Mouse (Mus musculus) stomach, embryonic 16.5 days (tissue): ENCODE measurements around the gene Caln1. TPM values are rescaled to one million over a fixed set of nuclear protein-coding genes. Genes with fewer than 3 reads are reported as not detected.

Source experiments
- ATAC-seq: fragments of 200-750 bp; cut with Nextera tagmentation; 2 replicates; pipeline ENCODE4 v1.8.0; 2017; ENCODE audit warnings: moderate number of reproducible peaks, moderate TSS enrichment; ENCODE audit not compliant: insufficient read depth, low FRiP score
- H3K27ac ChIP-seq: fragments of 300-500 bp; sonication (generic); 2 replicates; pipeline ENCODE4 v1.5.1; 2014; ENCODE audit warnings: low read length
- H3K27me3 ChIP-seq: fragments of 300-500 bp; sonication (generic); 2 replicates; pipeline ENCODE4 v1.6.1; 2014; ENCODE audit warnings: low read length, control low read depth, mixed read lengths; ENCODE audit not compliant: control insufficient read depth, insufficient read depth
- H3K36me3 ChIP-seq: fragments of 300-500 bp; sonication (generic); 2 replicates; pipeline ENCODE4 v1.6.1; 2014; ENCODE audit warnings: low read length; ENCODE audit not compliant: control insufficient read depth, insufficient read depth
- H3K4me1 ChIP-seq: fragments of 300-500 bp; sonication (generic); 2 replicates; pipeline ENCODE4 v1.6.1; 2014; ENCODE audit warnings: low read length, control low read depth, mixed read lengths; ENCODE audit not compliant: control insufficient read depth, insufficient read depth
- H3K4me2 ChIP-seq: fragments of 300-500 bp; sonication (generic); 2 replicates; pipeline ENCODE4 v1.6.1; 2014; ENCODE audit warnings: low read depth, low read length, mixed read lengths
- H3K4me3 ChIP-seq: fragments of 300-500 bp; sonication (generic); replicated peaks from 2 replicates; pipeline ENCODE4 v1.5.1; 2014; ENCODE audit warnings: mild to moderate bottlenecking, low read length
- H3K9ac ChIP-seq: fragments of 300-500 bp; sonication (generic); 2 replicates; pipeline ENCODE4 v1.6.1; 2014; ENCODE audit warnings: low read length
- H3K9me3 ChIP-seq: fragments of 300-500 bp; sonication (generic); replicated peaks from 2 replicates; pipeline ENCODE4 v1.6.1; 2016; ENCODE audit warnings: low read length, control low read depth; ENCODE audit not compliant: control insufficient read depth
- WGBS: fragments of 180-500 bp; shearing (Covaris S2); extraction: QIAGEN DNeasy Blood & Tissue Kit; methylation state at CpG from one replicate; pipeline ENCODE4 v1.1.7; 2014; 5-methylcytosine and 5-hydroxymethylcytosine counted together
- polyA plus RNA-seq: library from polyadenylated mRNA; unstranded; fragments of >200 nt; fragmentation: Nextera tagmentation; extraction: Ambion mirVana; gene quantifications from 2 replicates; pipeline ENCODE4 v1.2.1, GENCODE M21; 2015

Gene Caln1
- polyA plus RNA-seq, 1 experiment from 2014 or later = 0.23 TPM

DNA sequence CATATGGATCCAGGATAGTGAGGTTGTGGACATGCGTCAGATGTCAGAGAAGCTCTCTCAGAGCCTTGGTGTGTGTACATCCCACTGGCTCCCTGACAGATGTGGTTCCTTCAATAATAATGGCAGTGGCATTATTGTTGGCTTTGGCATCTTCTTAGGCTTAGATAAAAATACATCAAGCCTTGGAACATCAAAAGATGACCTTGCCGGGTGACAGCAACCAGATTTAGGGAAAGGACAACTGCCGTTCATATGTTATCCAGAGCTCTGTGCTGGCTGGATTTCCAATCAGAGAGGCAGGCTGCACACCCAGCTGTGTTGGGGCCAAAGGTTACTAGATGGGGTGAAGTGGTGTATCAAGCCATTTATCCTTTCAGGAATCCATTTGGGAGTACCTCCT, 6.2 kb downstream of the Caln1 start:
- Histone ChIP-seq H3K4me2 (no peak overlapping the region), H3K27ac (no peak overlapping the region), H3K27me3 (no peaks in the 10 kb centered on the region), H3K4me1 (no peaks in the 10 kb centered on the region), H3K36me3 (no peaks in the 10 kb centered on the region), H3K4me3 (no peak overlapping the region), H3K9me3 (no peaks in the 10 kb centered on the region), H3K9ac (no peak overlapping the region)
- no peak for ATAC-seq
- WGBS = 88% methylated on average over 3 of the region's 3 CpGs

DNA sequence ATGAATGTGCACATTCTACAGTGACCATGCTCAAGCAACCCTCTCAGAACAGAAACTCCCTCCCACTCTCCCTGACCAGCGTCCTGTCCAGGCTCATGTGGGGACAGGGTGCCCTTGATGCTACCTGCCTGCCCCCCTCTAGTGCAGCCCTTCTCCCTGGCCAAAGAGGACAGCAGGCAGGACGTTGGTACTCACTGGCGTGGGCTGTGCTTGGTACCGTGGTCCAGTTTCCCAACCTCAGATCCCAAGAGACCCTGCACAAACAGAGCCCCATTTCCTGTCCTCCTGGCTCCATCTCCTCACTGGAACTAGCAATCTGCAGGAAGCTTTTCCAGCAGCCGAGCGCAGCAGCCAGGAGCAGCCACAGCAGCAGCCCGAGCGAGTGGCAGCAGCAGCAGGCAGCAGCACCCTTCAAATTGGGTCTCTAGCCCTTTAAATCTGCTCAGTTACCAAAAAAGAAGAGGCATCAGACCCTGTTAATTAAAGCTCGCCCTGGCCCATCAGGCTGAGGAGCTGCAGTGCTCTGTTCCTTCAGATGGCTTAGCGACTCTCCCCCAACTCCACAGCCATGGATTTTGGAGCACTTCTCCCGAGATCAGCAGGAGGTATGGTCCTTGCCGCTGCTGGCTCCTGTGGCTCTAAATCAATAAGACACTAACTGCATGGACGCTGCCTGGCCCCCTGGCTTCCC, 15.1 kb downstream of the Caln1 start, which contains the start of gene A330070K13Rik:
Gene A330070K13Rik (minus strand): TSS at position 410 of the 691 bp plus-strand sequence.
- H3K4me2 ChIP-seq = no peak within 1 kb of the TSS
- H3K27me3 ChIP-seq = no peaks in the 10 kb centered on the region
- no peak for ATAC-seq
- 17% methylated on average over 13 of the region's 13 CpGs for WGBS
- no peak within 1 kb of the TSS for H3K4me3 ChIP-seq
- H3K27ac ChIP-seq = no peak within 1 kb of the TSS
- no peaks in the 10 kb centered on the region for H3K9me3 ChIP-seq
- no peaks in the 10 kb centered on the region for H3K4me1 ChIP-seq
- H3K9ac ChIP-seq = no peak within 1 kb of the TSS
- H3K36me3 ChIP-seq = no peaks in the 10 kb centered on the region

GRCm38 (mm10) chr5:130386418-130386817, 17.2 kb downstream of the Caln1 start:
- Histone ChIP-seq H3K27me3 (no peaks in the 10 kb centered on the region), H3K4me2 (no peak overlapping the region), H3K9ac (no peak overlapping the region), H3K4me3 (no peak overlapping the region), H3K27ac (no peak overlapping the region), H3K9me3 (no peaks in the 10 kb centered on the region), H3K36me3 (no peaks in the 10 kb centered on the region), H3K4me1 (no peaks in the 10 kb centered on the region)
- ATAC-seq = no peak
- 73% methylated on average over 7 of the region's 7 CpGs for WGBS

DNA sequence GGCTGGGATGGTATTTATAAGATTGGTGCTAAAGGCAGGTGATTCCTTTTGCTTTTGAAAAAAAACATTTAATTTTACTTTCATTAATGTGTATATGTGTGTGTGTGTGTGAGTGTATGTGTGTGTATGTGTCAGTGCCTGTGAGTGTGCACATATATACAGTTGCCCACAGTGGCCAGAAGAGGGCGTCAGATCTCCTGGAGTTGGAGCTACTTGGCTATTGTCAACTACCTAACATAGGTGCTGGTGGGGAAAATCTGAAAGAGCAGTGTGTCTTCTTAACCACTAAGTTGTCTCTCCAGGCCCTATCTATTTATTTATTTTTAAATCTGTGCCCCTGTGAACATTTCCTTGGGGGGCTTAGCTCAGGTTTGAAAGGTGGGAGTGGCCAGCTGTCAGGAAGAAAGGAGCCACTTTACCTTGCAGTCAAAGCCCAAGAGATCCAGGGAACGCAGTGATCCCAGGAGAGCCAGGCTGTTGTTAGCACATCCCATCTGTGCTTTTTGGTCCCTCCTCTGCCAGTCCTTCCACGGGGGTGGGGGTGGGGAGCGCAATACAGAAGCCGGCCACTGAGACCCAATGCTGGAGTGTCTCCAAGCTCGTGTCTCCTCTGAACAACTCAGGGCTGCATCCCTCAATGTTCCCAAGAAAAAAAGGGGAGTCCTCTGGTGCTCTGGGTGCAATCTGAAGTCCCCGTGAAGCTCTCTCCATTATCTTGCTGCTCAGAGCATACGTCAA, 24.5 kb downstream of the Caln1 start:
- no peak overlapping the region for H3K27ac ChIP-seq
- H3K9ac ChIP-seq = no peak overlapping the region
- no peak for ATAC-seq
- no peaks in the 10 kb centered on the region for H3K27me3 ChIP-seq
- WGBS = 49% methylated on average over 8 of the region's 8 CpGs
- no peaks in the 10 kb centered on the region for H3K4me1 ChIP-seq
- H3K9me3 ChIP-seq = no peaks in the 10 kb centered on the region
- no peak overlapping the region for H3K4me2 ChIP-seq
- H3K4me3 ChIP-seq = no peak overlapping the region
- H3K36me3 ChIP-seq = no peaks in the 10 kb centered on the region

DNA sequence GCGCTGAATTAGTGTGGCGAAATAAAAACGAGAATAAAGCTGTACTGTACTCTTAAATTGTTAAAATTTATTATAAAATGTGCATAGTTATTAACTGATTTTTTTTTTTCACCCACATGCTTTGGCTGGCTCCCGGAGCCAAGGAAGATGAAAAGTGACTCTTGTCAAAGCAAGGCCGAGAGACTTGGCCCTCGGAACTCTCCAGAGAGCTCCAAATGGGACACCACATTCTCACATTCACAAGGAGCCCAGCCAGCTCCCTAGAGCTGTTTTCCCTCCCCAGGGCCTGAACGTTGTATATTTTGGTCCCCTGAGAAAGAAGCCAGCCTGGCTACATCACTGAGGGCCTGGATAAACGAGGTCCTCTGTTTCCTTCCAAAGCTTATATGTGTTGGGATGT, 25.1 kb downstream of the Caln1 start:
- 65% methylated on average over 8 of the region's 8 CpGs for WGBS
- Histone ChIP-seq H3K9ac (no peak overlapping the region), H3K4me1 (no peaks in the 10 kb centered on the region), H3K9me3 (no peaks in the 10 kb centered on the region), H3K4me2 (no peak overlapping the region), H3K27ac (no peak overlapping the region), H3K36me3 (no peaks in the 10 kb centered on the region), H3K27me3 (no peaks in the 10 kb centered on the region), H3K4me3 (no peak overlapping the region)
- no peak for ATAC-seq

GRCm38 (mm10) chr5:130395142-130395541, 25.9 kb downstream of the Caln1 start:
- no peak for ATAC-seq
- H3K27ac ChIP-seq = no peak overlapping the region
- WGBS = 67% methylated on average over 6 of the region's 6 CpGs
- H3K9ac ChIP-seq = no peak overlapping the region
- no peaks in the 10 kb centered on the region for H3K36me3 ChIP-seq
- H3K4me2 ChIP-seq = no peak overlapping the region
- no peaks in the 10 kb centered on the region for H3K4me1 ChIP-seq
- no peaks in the 10 kb centered on the region for H3K9me3 ChIP-seq
- H3K27me3 ChIP-seq = no peaks in the 10 kb centered on the region
- H3K4me3 ChIP-seq = no peak overlapping the region

DNA sequence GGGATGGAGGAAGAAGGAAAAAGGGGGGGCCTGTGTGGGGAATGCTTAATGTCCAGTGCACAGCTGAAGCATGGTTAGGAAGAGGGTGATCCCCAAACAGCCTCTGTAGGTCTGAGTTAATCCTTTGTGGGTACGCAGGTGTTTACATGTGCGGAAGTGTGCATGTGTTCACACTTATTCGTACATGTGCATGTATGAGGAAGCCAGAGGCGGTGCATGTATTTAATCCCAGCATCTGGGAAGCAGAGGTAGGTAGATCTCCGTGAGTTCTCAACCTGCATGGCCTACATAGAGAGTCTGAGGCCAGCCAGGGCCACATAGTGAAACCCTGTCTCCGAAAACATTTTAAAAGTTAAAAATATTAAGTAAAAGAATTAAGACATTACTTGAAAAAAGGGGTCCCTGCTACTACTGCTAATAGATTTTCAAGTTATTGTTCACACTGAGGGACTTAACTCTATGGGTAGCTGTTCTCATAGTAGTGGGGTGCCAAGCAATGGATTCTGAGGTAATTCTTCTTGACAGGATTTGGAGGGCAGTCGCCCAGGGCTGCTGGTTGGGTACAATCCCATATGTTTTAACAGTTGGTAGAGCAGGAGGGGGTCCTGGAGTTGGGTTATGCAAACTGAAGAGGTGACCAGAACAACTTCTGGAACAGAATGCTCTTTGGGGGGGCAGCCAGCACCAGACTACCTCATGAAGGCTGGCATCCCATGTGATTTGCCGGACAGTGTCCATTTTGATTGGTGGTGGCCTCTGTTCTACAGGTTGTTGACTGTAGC, 31.1 kb downstream of the Caln1 start:
- WGBS = 89% methylated on average over 8 of the region's 8 CpGs
- no peaks in the 10 kb centered on the region for H3K27me3 ChIP-seq
- no peak for ATAC-seq

DNA sequence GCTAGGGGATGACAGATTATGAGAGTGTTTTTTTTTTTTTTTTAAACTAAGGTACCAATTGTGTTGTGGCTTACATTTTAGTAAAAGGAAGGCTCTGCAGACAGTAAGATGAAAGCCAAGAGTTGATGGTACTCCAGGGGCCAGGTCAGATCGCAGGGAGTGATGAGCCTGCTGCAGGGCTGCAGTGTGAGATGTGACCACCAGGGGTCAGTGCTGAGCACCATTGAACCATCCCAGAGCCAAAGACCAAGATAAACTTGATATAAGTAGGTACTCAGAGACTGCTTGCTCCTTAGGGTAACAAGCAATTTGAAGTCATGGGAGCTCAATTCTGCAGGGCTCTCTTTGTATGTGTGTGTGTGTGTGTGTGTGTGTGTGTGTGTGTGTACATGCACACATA, 35.9 kb downstream of the Caln1 start:
- Histone ChIP-seq H3K4me2 (no peak overlapping the region), H3K9ac (no peak overlapping the region), H3K9me3 (no peaks in the 10 kb centered on the region), H3K4me3 (no peak overlapping the region), H3K27ac (no peak overlapping the region), H3K27me3 (no peaks in the 10 kb centered on the region), H3K4me1 (no peaks in the 10 kb centered on the region), H3K36me3 (no peaks in the 10 kb centered on the region)
- 46% methylated on average over 1 of the region's 1 CpGs for WGBS
- no peak for ATAC-seq

More for the DNA sequence above, 31.1 kb downstream of the Caln1 start:
- Histone ChIP-seq H3K9ac (no peak overlapping the region), H3K4me2 (no peak overlapping the region), H3K4me3 (no peak overlapping the region), H3K4me1 (no peaks in the 10 kb centered on the region), H3K9me3 (no peaks in the 10 kb centered on the region), H3K36me3 (no peaks in the 10 kb centered on the region), H3K27ac (no peak overlapping the region)

GRCm38 (mm10) chr5:130409706-130410105, 40.5 kb downstream of the Caln1 start:
- H3K4me3 ChIP-seq = no peak overlapping the region
- H3K27ac ChIP-seq = no peak overlapping the region
- ATAC-seq = no peak
- 90% methylated on average over 6 of the region's 6 CpGs for WGBS
- H3K36me3 ChIP-seq = no peaks in the 10 kb centered on the region
- no peak overlapping the region for H3K9ac ChIP-seq
- H3K4me1 ChIP-seq = no peaks in the 10 kb centered on the region
- no peak overlapping the region for H3K4me2 ChIP-seq
- H3K9me3 ChIP-seq = no peaks in the 10 kb centered on the region
- H3K27me3 ChIP-seq = no peaks in the 10 kb centered on the region
